Mouse (Mus musculus) hindbrain, embryonic 16.5 days (tissue): Measurements from ENCODE around the gene Frmd3. TPM values are rescaled to one million over a fixed set of nuclear protein-coding genes. Genes with fewer than 3 reads are reported as not detected.
"Not testable (repeated sequence)": the region's sequence is repeated elsewhere in the genome, so short reads cannot be mapped to it uniquely, and the experiment has no call there.

Experiments
- ATAC-seq: fragments of 200-750 bp; cut with Nextera tagmentation; 2 replicates; pipeline ENCODE4 v1.8.0; 2017; ENCODE audit warnings: moderate TSS enrichment, moderate library complexity
- H3K27ac ChIP-seq: fragments of 300-500 bp; sonication (generic); 2 replicates; pipeline ENCODE4 v1.5.1; 2014; ENCODE audit warnings: low read depth, mild to moderate bottlenecking, control low read depth, low read length, moderate library complexity
- H3K27me3 ChIP-seq: fragments of 300-500 bp; sonication (generic); replicated peaks from 2 replicates; pipeline ENCODE4 v1.6.1; 2014; ENCODE audit warnings: low read length; ENCODE audit not compliant: control insufficient read depth, insufficient read depth
- H3K36me3 ChIP-seq: fragments of 300-500 bp; sonication (generic); 2 replicates; pipeline ENCODE4 v1.6.1; 2014; ENCODE audit warnings: mild to moderate bottlenecking, low read length, moderate library complexity, mixed read lengths; ENCODE audit not compliant: control insufficient read depth, insufficient read depth
- H3K4me1 ChIP-seq: fragments of 300-500 bp; sonication (generic); 2 replicates; pipeline ENCODE4 v1.6.1; 2014; ENCODE audit warnings: low read depth, low read length; ENCODE audit not compliant: control insufficient read depth, insufficient read depth
- H3K4me2 ChIP-seq: fragments of 300-500 bp; sonication (generic); 2 replicates; pipeline ENCODE4 v1.6.1; 2014; ENCODE audit warnings: mild to moderate bottlenecking, low read length, control low read depth, moderate library complexity
- H3K4me3 ChIP-seq: fragments of 300-500 bp; sonication (generic); 2 replicates; pipeline ENCODE4 v1.5.1; 2014; ENCODE audit warnings: mild to moderate bottlenecking, low read length, control low read depth, moderate library complexity
- H3K9ac ChIP-seq: fragments of 300-500 bp; sonication (generic); 2 replicates; pipeline ENCODE4 v1.6.1; 2014; ENCODE audit warnings: low read depth, mild to moderate bottlenecking, control low read depth, low read length, moderate library complexity
- H3K9me3 ChIP-seq: fragments of 300-500 bp; sonication (generic); 2 replicates; pipeline ENCODE4 v1.6.1; 2014; ENCODE audit warnings: mild to moderate bottlenecking, low read length, moderate library complexity; ENCODE audit not compliant: control insufficient read depth
- WGBS: fragments of 180-500 bp; shearing (Covaris S2); extraction: QIAGEN DNeasy Blood & Tissue Kit; methylation state at CpG from one replicate; pipeline ENCODE4 v1.1.7; 2014; 5-methylcytosine and 5-hydroxymethylcytosine counted together
- polyA plus RNA-seq: library from polyadenylated mRNA; unstranded; fragments of >200 nt; fragmentation: Nextera tagmentation; extraction: Ambion mirVana; gene quantifications from 2 replicates; pipeline ENCODE4 v1.2.1, GENCODE M21; 2015

Frmd3 gene
- polyA plus RNA-seq, 1 experiment from 2014 or later: 34.9 TPM

- Histone ChIP-seq H3K27me3 (no peaks in the 10 kb centered on the region), H3K27ac (no peak overlapping the region), H3K4me1 (no peaks in the 10 kb centered on the region), H3K4me3 (no peak overlapping the region), H3K36me3 (no peaks in the 10 kb centered on the region), H3K9me3 (no peaks in the 10 kb centered on the region), H3K4me2 (no peak overlapping the region), H3K9ac (no peak overlapping the region)
- no peak for ATAC-seq
- 69% methylated on average over 3 of the region's 3 CpGs for WGBS
Observed at GRCm38 (mm10) chr4:74110816-74111215, 97.6 kb downstream of the Frmd3 start.

- H3K4me1 ChIP-seq: no peaks in the 10 kb centered on the region
- no peak overlapping the region for H3K9ac ChIP-seq
- peaks cover 5% of the 10 kb centered on the region; the same call in 1 of the 2 replicates for H3K36me3 ChIP-seq
- no peak overlapping the region for H3K4me2 ChIP-seq
- H3K27me3 ChIP-seq: no peaks in the 10 kb centered on the region
- no peaks in the 10 kb centered on the region for H3K9me3 ChIP-seq
- H3K4me3 ChIP-seq: no peak overlapping the region
- no peak for ATAC-seq
- H3K27ac ChIP-seq: no peak overlapping the region
Observed at GRCm38 (mm10) chr4:74191528-74191927, 178.3 kb downstream of the Frmd3 start.

GRCm38 (mm10) chr4:74201281-74201811, 188.1 kb downstream of the Frmd3 start:
- H3K36me3 ChIP-seq: no peaks in the 10 kb centered on the region
- H3K27ac ChIP-seq: no peak overlapping the region
- H3K27me3 ChIP-seq: no peaks in the 10 kb centered on the region
- no peak overlapping the region for H3K4me3 ChIP-seq
- no peak overlapping the region for H3K9ac ChIP-seq
- no peak for ATAC-seq
- no peak overlapping the region for H3K4me2 ChIP-seq
- no peaks in the 10 kb centered on the region for H3K9me3 ChIP-seq
- no peaks in the 10 kb centered on the region for H3K4me1 ChIP-seq

GRCm38 (mm10) chr4:74221780-74222179, 208.5 kb downstream of the Frmd3 start:
- H3K9ac ChIP-seq, H3K27me3 ChIP-seq, H3K4me2 ChIP-seq, H3K36me3 ChIP-seq, ATAC-seq, H3K27ac ChIP-seq, H3K4me1 ChIP-seq, H3K9me3 ChIP-seq, H3K4me3 ChIP-seq: not testable (repeated sequence)
- 78% methylated on average over 1 of the region's 1 CpGs for WGBS

GRCm38 (mm10) chr4:74222360-74222759, 209.1 kb downstream of the Frmd3 start:
- 42% methylated on average over 3 of the region's 3 CpGs for WGBS
- Histone ChIP-seq H3K4me3 (no peak overlapping the region), H3K9me3 (no peaks in the 10 kb centered on the region), H3K36me3 (no peaks in the 10 kb centered on the region), H3K27me3 (no peaks in the 10 kb centered on the region), H3K9ac (no peak overlapping the region), H3K27ac (no peak overlapping the region), H3K4me2 (no peak overlapping the region), H3K4me1 (no peaks in the 10 kb centered on the region)
- ATAC-seq: no peak

GRCm38 (mm10) chr4:74224210-74224609, 211.0 kb downstream of the Frmd3 start:
- Histone ChIP-seq H3K4me1 (no peaks in the 10 kb centered on the region), H3K27ac (no peak overlapping the region), H3K4me3 (no peak overlapping the region), H3K36me3 (no peaks in the 10 kb centered on the region), H3K4me2 (no peak overlapping the region), H3K27me3 (no peaks in the 10 kb centered on the region), H3K9me3 (no peaks in the 10 kb centered on the region), H3K9ac (no peak overlapping the region)
- ATAC-seq: no peak
- WGBS: 69% methylated on average over 2 of the region's 2 CpGs

- Histone ChIP-seq H3K4me1 (no peaks in the 10 kb centered on the region), H3K4me3 (no peak overlapping the region), H3K36me3 (no peaks in the 10 kb centered on the region), H3K27me3 (no peaks in the 10 kb centered on the region), H3K9me3 (no peaks in the 10 kb centered on the region), H3K27ac (no peak overlapping the region), H3K4me2 (no peak overlapping the region), H3K9ac (no peak overlapping the region)
- 79% methylated on average over 4 of the region's 4 CpGs for WGBS
- ATAC-seq: peak; percentile 41
Observed at GRCm38 (mm10) chr4:74230994-74231393, 217.8 kb downstream of the Frmd3 start.

- Histone ChIP-seq H3K36me3 (no peaks in the 10 kb centered on the region), H3K27me3 (no peaks in the 10 kb centered on the region), H3K4me1 (no peaks in the 10 kb centered on the region), H3K27ac (no peak overlapping the region), H3K4me2 (no peak overlapping the region), H3K9me3 (no peaks in the 10 kb centered on the region), H3K4me3 (no peak overlapping the region), H3K9ac (no peak overlapping the region)
- WGBS: 71% methylated on average over 5 of the region's 5 CpGs
- peak; percentile 62 for ATAC-seq
Observed at GRCm38 (mm10) chr4:74231405-74231804, 218.2 kb downstream of the Frmd3 start.

- H3K4me3 ChIP-seq: no peak overlapping the region
- WGBS: 76% methylated on average over 3 of the region's 3 CpGs
- no peaks in the 10 kb centered on the region for H3K36me3 ChIP-seq
- H3K9me3 ChIP-seq: no peaks in the 10 kb centered on the region
- H3K9ac ChIP-seq: no peak overlapping the region
- no peak overlapping the region for H3K27ac ChIP-seq
- H3K4me1 ChIP-seq: no peaks in the 10 kb centered on the region
- H3K27me3 ChIP-seq: no peaks in the 10 kb centered on the region
- H3K4me2 ChIP-seq: no peak overlapping the region
- 0 out of 2 replicates have a peak, but pooled peaks have one; percentile 46 for ATAC-seq
Observed at GRCm38 (mm10) chr4:74233534-74233933, 220.3 kb downstream of the Frmd3 start.

GRCm38 (mm10) chr4:74242176-74242575, 228.9 kb downstream of the Frmd3 start, which contains the start of gene Kdm4c:
Gene Kdm4c, plus strand, starts transcription at chr4:74242497.
- H3K4me1 ChIP-seq: no peaks in the 10 kb centered on the region
- H3K4me2 ChIP-seq: no peak within 1 kb of the TSS
- ATAC-seq: no peak
- no peak within 1 kb of the TSS for H3K4me3 ChIP-seq
- H3K27me3 ChIP-seq: no peaks in the 10 kb centered on the region
- no peak within 1 kb of the TSS for H3K9ac ChIP-seq
- H3K27ac ChIP-seq: no peak within 1 kb of the TSS
- no peaks in the 10 kb centered on the region for H3K9me3 ChIP-seq
- no peaks in the 10 kb centered on the region for H3K36me3 ChIP-seq
- WGBS: 65% methylated on average over 1 of the region's 1 CpGs
